Comparison of ENCODE assay signal across 9 mouse cellular contexts in the genomic region with DNA sequence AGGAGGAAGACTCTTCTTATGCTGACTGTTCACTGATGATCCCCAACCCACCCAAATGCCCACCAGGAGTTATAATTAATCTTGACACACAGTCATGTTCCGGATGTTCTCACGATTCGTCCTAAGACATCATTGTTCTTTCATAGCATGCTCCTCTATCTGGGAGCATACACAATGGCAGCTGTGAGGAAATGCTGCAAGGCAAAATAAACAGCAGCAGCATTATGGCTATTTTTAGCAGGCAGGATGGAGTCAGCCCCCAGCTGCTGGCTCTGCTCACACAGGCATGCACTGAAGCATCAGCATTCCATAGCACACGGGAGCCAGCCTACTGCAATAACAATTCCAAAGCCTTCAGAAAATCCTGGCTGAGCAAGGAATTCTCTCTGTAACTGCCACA.
A peak's percentile ranks its signal among the peaks of the same experiment; 100 is the strongest.
DNase-seq lines count a peak whose midpoint lies in the region; ATAC-seq and TF ChIP-seq lines count a peak whose summit lies in the region.
"Had no signal": no experiment of that assay in that cellular context is flagged by ENCODE, and none has a peak within 500 bp of the region (broad histone marks: within the 10 kb centered on the region; RNA-seq: fewer than 3 reads in every experiment).

No protein-coding gene starts in this region.

- no peaks in the 10 kb centered on the region for H3K9me3 ChIP-seq in embryonic facial prominence, embryonic 15.5 days (replicated peaks)
- H3K9me3 ChIP-seq in hindbrain, embryonic 16.5 days (ENCODE audit: control insufficient read depth, low read length): 0 out of 2 replicates have a peak, but pooled peaks cover 4% of the 10 kb centered on the region
- H3K9me3 ChIP-seq in lung, postnatal 0 days (ENCODE audit: low read length): no peaks in the 10 kb centered on the region
- H3K9me3 ChIP-seq: embryonic facial prominence, embryonic 12.5 days had no signal

- TF ChIP-seq CTCF in lung, postnatal 0 days (IDR thresholded peaks at IDR 0.05): no peak

- no peaks in the 10 kb centered on the region for H3K27me3 ChIP-seq in embryonic facial prominence, embryonic 15.5 days
- no peaks in the 10 kb centered on the region for H3K27me3 ChIP-seq in hindbrain, embryonic 16.5 days (replicated peaks; ENCODE audit: control insufficient read depth, insufficient read depth, low read length)
- H3K27me3 ChIP-seq in lung, postnatal 0 days (replicated peaks; ENCODE audit: insufficient read depth, low read length): no peaks in the 10 kb centered on the region
- H3K27me3 ChIP-seq: embryonic facial prominence, embryonic 12.5 days had no signal

- no peak overlapping the region for H3K4me3 ChIP-seq in embryonic facial prominence, embryonic 15.5 days (replicated peaks)
- no peak overlapping the region for H3K4me3 ChIP-seq in hindbrain, embryonic 16.5 days (ENCODE audit: low read length)
- no peak overlapping the region for H3K4me3 ChIP-seq in lung, postnatal 0 days (ENCODE audit: low read depth, low read length)
- H3K4me3 ChIP-seq: embryonic facial prominence, embryonic 12.5 days had no signal

- H3K4me1 ChIP-seq in embryonic facial prominence, embryonic 15.5 days: no peaks in the 10 kb centered on the region
- peaks cover 4% of the 10 kb centered on the region; the same call in 1 of the 2 replicates for H3K4me1 ChIP-seq in hindbrain, embryonic 16.5 days (ENCODE audit: control insufficient read depth, insufficient read depth, low read depth, low read length)
- no peaks in the 10 kb centered on the region for H3K4me1 ChIP-seq in lung, postnatal 0 days (ENCODE audit: insufficient read depth, low read depth, low read length)
- H3K4me1 ChIP-seq: embryonic facial prominence, embryonic 12.5 days had no signal

- peak; percentile 43; the same call in 1 of the 2 replicates for ATAC-seq in embryonic facial prominence, embryonic 15.5 days (ENCODE audit: insufficient number of reproducible peaks, low FRiP score, low TSS enrichment, low read depth)
- peak; percentile 92 for ATAC-seq in hindbrain, embryonic 16.5 days
- peak; percentile 93 for ATAC-seq in lung, postnatal 0 days
- ATAC-seq in CD4-positive, CD25-positive, alpha-beta regulatory T cell, adult 4 months: no peak

- H3K36me3 ChIP-seq in embryonic facial prominence, embryonic 15.5 days: no peaks in the 10 kb centered on the region
- H3K36me3 ChIP-seq in hindbrain, embryonic 16.5 days (ENCODE audit: control insufficient read depth, insufficient read depth, low read length): no peaks in the 10 kb centered on the region
- H3K36me3 ChIP-seq in lung, postnatal 0 days (ENCODE audit: insufficient read depth, low read length): no peaks in the 10 kb centered on the region
- H3K36me3 ChIP-seq: embryonic facial prominence, embryonic 12.5 days had no signal

- 12% methylated on average over 4 of the region's 4 CpGs for WGBS in embryonic facial prominence, embryonic 15.5 days
- 31% methylated on average over 4 of the region's 4 CpGs for WGBS in hindbrain, embryonic 16.5 days
- 26% methylated on average over 4 of the region's 4 CpGs for WGBS in lung, postnatal 0 days

- no peak overlapping the region for H3K4me2 ChIP-seq in embryonic facial prominence, embryonic 15.5 days (replicated peaks)
- H3K4me2 ChIP-seq in hindbrain, embryonic 16.5 days (ENCODE audit: low read length): 0 out of 2 replicates have a peak overlapping the region, but pooled peaks have one; percentile 1
- H3K4me2 ChIP-seq in lung, postnatal 0 days (replicated peaks; ENCODE audit: low read depth, low read length): no peak overlapping the region
- H3K4me2 ChIP-seq: embryonic facial prominence, embryonic 12.5 days had no signal

- H3K9ac ChIP-seq in embryonic facial prominence, embryonic 15.5 days: no peak overlapping the region
- no peak overlapping the region for H3K9ac ChIP-seq in hindbrain, embryonic 16.5 days (ENCODE audit: low read depth, low read length)
- no peak overlapping the region for H3K9ac ChIP-seq in lung, postnatal 0 days (replicated peaks; ENCODE audit: low read depth)
- H3K9ac ChIP-seq: embryonic facial prominence, embryonic 12.5 days had no signal

- peak; percentile 91 for TF ChIP-seq EP300 in lung, postnatal 0 days (IDR thresholded peaks at IDR 0.05)

- DNase-seq in heart, adult 11 months: peak; percentile 90
- no peak for DNase-seq in heart, adult 18-20 months
- DNase-seq in lung, postnatal 0 days (ENCODE audit: low spot score): peak; percentile 66
- DNase-seq in right cerebral cortex, postnatal 36 days (ENCODE audit: low spot score in 2 of 2): peak; percentile 13 to 14
- DNase-seq in cerebellum, adult 11-12 months: no peak

- no peak overlapping the region for H3K27ac ChIP-seq in embryonic facial prominence, embryonic 15.5 days (replicated peaks)
- H3K27ac ChIP-seq in hindbrain, embryonic 16.5 days (ENCODE audit: low read depth, low read length): peak overlapping the region; percentile 33
- no peak overlapping the region for H3K27ac ChIP-seq in lung, postnatal 0 days (ENCODE audit: low read length)
- H3K27ac ChIP-seq: embryonic facial prominence, embryonic 12.5 days had no signal

Comparison
In these comparisons a context has a peak if more than half of its experiments do, and no peak if none do; other contexts are left out.
1. DNase-seq: peak in heart, adult 11 months (single experiment), lung, postnatal 0 days (single experiment) and right cerebral cortex, postnatal 36 days (2 of 2); none in heart, adult 18-20 months (0 of 2) and cerebellum, adult 11-12 months (single experiment).